Mouse (Mus musculus): ENCODE results near the gene Mmaa. TPM values are rescaled to one million over a fixed set of nuclear protein-coding genes. Genes with fewer than 3 reads are reported as not detected.

Gene Mmaa
- polyA plus RNA-seq, 1 experiment: 36.9 TPM

GRCm38 (mm10) chr8:79272676-79273075, 22.1 kb downstream of the Mmaa start:
- TF ChIP-seq POLR2A (IDR thresholded peaks at IDR 0.05; ENCODE audit: extremely low read depth, insufficient read depth, low read length) (no peak), CTCF (IDR thresholded peaks at IDR 0.05; ENCODE audit: extremely low read depth, insufficient read depth, low read length) (no peak)
- Histone ChIP-seq H3K27ac (ENCODE audit: insufficient read depth, low read length) (no peak overlapping the region), H3K4me3 (ENCODE audit: insufficient read depth, low read length) (no peak overlapping the region), H3K4me1 (ENCODE audit: control insufficient read depth, insufficient read depth, low read length) (no peaks in the 10 kb centered on the region)

GRCm38 (mm10) chr8:79268921-79269320, 25.8 kb downstream of the Mmaa start:
- TF ChIP-seq POLR2A (IDR thresholded peaks at IDR 0.05; ENCODE audit: extremely low read depth, insufficient read depth, low read length) (no peak), CTCF (IDR thresholded peaks at IDR 0.05; ENCODE audit: extremely low read depth, insufficient read depth, low read length) (no peak)
- Histone ChIP-seq H3K4me3 (ENCODE audit: insufficient read depth, low read length) (no peak overlapping the region), H3K4me1 (ENCODE audit: control insufficient read depth, insufficient read depth, low read length) (no peaks in the 10 kb centered on the region), H3K27ac (ENCODE audit: insufficient read depth, low read length) (no peak overlapping the region)

GRCm38 (mm10) chr8:79261920-79262319, 32.8 kb downstream of the Mmaa start:
- Histone ChIP-seq H3K27ac (ENCODE audit: insufficient read depth, low read length) (no peak overlapping the region), H3K4me3 (ENCODE audit: insufficient read depth, low read length) (no peak overlapping the region), H3K4me1 (ENCODE audit: control insufficient read depth, insufficient read depth, low read length) (no peaks in the 10 kb centered on the region)
- TF ChIP-seq POLR2A (IDR thresholded peaks at IDR 0.05; ENCODE audit: extremely low read depth, insufficient read depth, low read length) (no peak), CTCF (IDR thresholded peaks at IDR 0.05; ENCODE audit: extremely low read depth, insufficient read depth, low read length) (no peak)

GRCm38 (mm10) chr8:79256076-79256705, 38.5 kb downstream of the Mmaa start:
- Histone ChIP-seq H3K27ac (ENCODE audit: insufficient read depth, low read length) (no peak overlapping the region), H3K4me3 (ENCODE audit: insufficient read depth, low read length) (no peak overlapping the region), H3K4me1 (ENCODE audit: control insufficient read depth, insufficient read depth, low read length) (no peaks in the 10 kb centered on the region)
- TF ChIP-seq POLR2A (IDR thresholded peaks at IDR 0.05; ENCODE audit: extremely low read depth, insufficient read depth, low read length) (no peak), CTCF (IDR thresholded peaks at IDR 0.05; ENCODE audit: extremely low read depth, insufficient read depth, low read length) (no peak)

- Histone ChIP-seq H3K4me3 (ENCODE audit: insufficient read depth, low read length) (no peak overlapping the region), H3K27ac (ENCODE audit: insufficient read depth, low read length) (no peak overlapping the region), H3K4me1 (ENCODE audit: control insufficient read depth, insufficient read depth, low read length) (no peaks in the 10 kb centered on the region)
- no peak for TF ChIP-seq POLR2A (IDR thresholded peaks at IDR 0.05; ENCODE audit: extremely low read depth, insufficient read depth, low read length)
- no peak for TF ChIP-seq CTCF (IDR thresholded peaks at IDR 0.05; ENCODE audit: extremely low read depth, insufficient read depth, low read length)
These were observed 41.0 kb downstream of the Mmaa start for GRCm38 (mm10) chr8:79253742-79254141.

- Histone ChIP-seq H3K4me3 (ENCODE audit: insufficient read depth, low read length) (no peak within 1 kb of the TSS), H3K4me1 (ENCODE audit: control insufficient read depth, insufficient read depth, low read length) (no peaks in the 10 kb centered on the region), H3K27ac (ENCODE audit: insufficient read depth, low read length) (no peak within 1 kb of the TSS)
- TF ChIP-seq POLR2A (IDR thresholded peaks at IDR 0.05; ENCODE audit: extremely low read depth, insufficient read depth, low read length): no peak
These were observed 46.3 kb downstream of the Mmaa start, which contains the start of gene 1700011L22Rik for GRCm38 (mm10) chr8:79248470-79248869. 1700011L22Rik (minus strand) TSS chr8:79248570.

GRCm38 (mm10) chr8:79243422-79243821, 51.3 kb downstream of the Mmaa start:
- no peaks in the 10 kb centered on the region for H3K4me1 ChIP-seq (ENCODE audit: control insufficient read depth, insufficient read depth, low read length)
- no peak for TF ChIP-seq POLR2A (IDR thresholded peaks at IDR 0.05; ENCODE audit: extremely low read depth, insufficient read depth, low read length)
- TF ChIP-seq CTCF (IDR thresholded peaks at IDR 0.05; ENCODE audit: extremely low read depth, insufficient read depth, low read length): no peak
- no peak overlapping the region for H3K4me3 ChIP-seq (ENCODE audit: insufficient read depth, low read length)
- H3K27ac ChIP-seq (ENCODE audit: insufficient read depth, low read length): no peak overlapping the region

- Histone ChIP-seq H3K4me1 (ENCODE audit: control insufficient read depth, insufficient read depth, low read length) (no peaks in the 10 kb centered on the region), H3K27ac (ENCODE audit: insufficient read depth, low read length) (no peak overlapping the region), H3K4me3 (ENCODE audit: insufficient read depth, low read length) (no peak overlapping the region)
- TF ChIP-seq POLR2A (IDR thresholded peaks at IDR 0.05; ENCODE audit: extremely low read depth, insufficient read depth, low read length): no peak
- TF ChIP-seq CTCF (IDR thresholded peaks at IDR 0.05; ENCODE audit: extremely low read depth, insufficient read depth, low read length): no peak
These were observed 54.7 kb downstream of the Mmaa start for GRCm38 (mm10) chr8:79239996-79240395.

- no peak for TF ChIP-seq POLR2A (IDR thresholded peaks at IDR 0.05; ENCODE audit: extremely low read depth, insufficient read depth, low read length)
- no peak for TF ChIP-seq CTCF (IDR thresholded peaks at IDR 0.05; ENCODE audit: extremely low read depth, insufficient read depth, low read length)
- Histone ChIP-seq H3K4me1 (ENCODE audit: control insufficient read depth, insufficient read depth, low read length) (no peaks in the 10 kb centered on the region), H3K27ac (ENCODE audit: insufficient read depth, low read length) (no peak overlapping the region), H3K4me3 (ENCODE audit: insufficient read depth, low read length) (no peak overlapping the region)
These were observed 55.4 kb downstream of the Mmaa start for GRCm38 (mm10) chr8:79239320-79239719.

GRCm38 (mm10) chr8:79229266-79229888, 65.4 kb downstream of the Mmaa start:
- Histone ChIP-seq H3K27ac (ENCODE audit: insufficient read depth, low read length) (no peak overlapping the region), H3K4me1 (ENCODE audit: control insufficient read depth, insufficient read depth, low read length) (no peaks in the 10 kb centered on the region), H3K4me3 (ENCODE audit: insufficient read depth, low read length) (no peak overlapping the region)
- TF ChIP-seq POLR2A (IDR thresholded peaks at IDR 0.05; ENCODE audit: extremely low read depth, insufficient read depth, low read length): no peak
- no peak for TF ChIP-seq CTCF (IDR thresholded peaks at IDR 0.05; ENCODE audit: extremely low read depth, insufficient read depth, low read length)

All from cortical plate, adult 2 months (tissue).